Mouse (Mus musculus) midbrain, embryonic 14.5 days (tissue): Measurements from ENCODE around the gene Tmem176b. TPM values are rescaled to one million over a fixed set of nuclear protein-coding genes. Genes with fewer than 3 reads are reported as not detected.
"Not testable (repeated sequence)": the region's sequence is repeated elsewhere in the genome, so short reads cannot be mapped to it uniquely, and the experiment has no call there.

Experiments used
- ATAC-seq: fragments of 200-750 bp; cut with Nextera tagmentation; 2 replicates; pipeline ENCODE4 v1.8.0; 2017; ENCODE audit warnings: moderate number of reproducible peaks, moderate library complexity; ENCODE audit not compliant: low FRiP score, low TSS enrichment
- DNase-seq: peaks from one replicate; pipeline ENCODE4 v3.0.0-alpha.2; 2015
- H3K27ac ChIP-seq: fragments of 300-500 bp; sonication (generic); replicated peaks from 2 replicates; pipeline ENCODE4 v1.5.1; 2014; ENCODE audit warnings: mild to moderate bottlenecking, low read depth, low read length, moderate library complexity
- H3K27me3 ChIP-seq: fragments of 300-500 bp; sonication (generic); 2 replicates; pipeline ENCODE4 v1.6.1; 2014; ENCODE audit warnings: low read length, control low read depth, mixed read lengths; ENCODE audit not compliant: control insufficient read depth, insufficient read depth
- H3K36me3 ChIP-seq: fragments of 300-500 bp; sonication (generic); 2 replicates; pipeline ENCODE4 v1.6.1; 2014; ENCODE audit warnings: low read length, control low read depth; ENCODE audit not compliant: control insufficient read depth, insufficient read depth
- H3K4me1 ChIP-seq: fragments of 300-500 bp; sonication (generic); 2 replicates; pipeline ENCODE4 v1.6.1; 2014; ENCODE audit warnings: mild to moderate bottlenecking, antibody characterized with exemption, low read length, control low read depth; ENCODE audit not compliant: control insufficient read depth, insufficient read depth
- H3K4me2 ChIP-seq: fragments of 300-500 bp; sonication (generic); 2 replicates; pipeline ENCODE4 v1.6.1; 2014; ENCODE audit warnings: mild to moderate bottlenecking, low read length, moderate library complexity
- H3K4me3 ChIP-seq: fragments of 300-500 bp; sonication (generic); replicated peaks from 2 replicates; pipeline ENCODE4 v1.5.1; 2014; ENCODE audit warnings: low read depth, low read length
- H3K9ac ChIP-seq: fragments of 300-500 bp; sonication (generic); replicated peaks from 2 replicates; pipeline ENCODE4 v1.6.1; 2014; ENCODE audit warnings: mild to moderate bottlenecking, low read length, moderate library complexity
- H3K9me3 ChIP-seq: fragments of 300-500 bp; sonication (generic); 2 replicates; pipeline ENCODE4 v1.6.1; 2016; ENCODE audit warnings: low read length, control low read depth, mixed read lengths; ENCODE audit not compliant: control insufficient read depth
- WGBS: fragments of 180-500 bp; shearing (Covaris S2); extraction: QIAGEN DNeasy Blood & Tissue Kit; methylation state at CpG from one replicate; pipeline ENCODE4 v1.1.7; 2014; 5-methylcytosine and 5-hydroxymethylcytosine counted together
- polyA plus RNA-seq: library from polyadenylated mRNA; unstranded; fragments of >200 nt; fragmentation: Nextera tagmentation; extraction: Ambion mirVana; gene quantifications from 2 replicates; pipeline ENCODE4 v1.2.1, GENCODE M21; 2014

Tmem176b gene
- polyA plus RNA-seq, 1 experiment from 2014 or later: 96.7 TPM

DNA sequence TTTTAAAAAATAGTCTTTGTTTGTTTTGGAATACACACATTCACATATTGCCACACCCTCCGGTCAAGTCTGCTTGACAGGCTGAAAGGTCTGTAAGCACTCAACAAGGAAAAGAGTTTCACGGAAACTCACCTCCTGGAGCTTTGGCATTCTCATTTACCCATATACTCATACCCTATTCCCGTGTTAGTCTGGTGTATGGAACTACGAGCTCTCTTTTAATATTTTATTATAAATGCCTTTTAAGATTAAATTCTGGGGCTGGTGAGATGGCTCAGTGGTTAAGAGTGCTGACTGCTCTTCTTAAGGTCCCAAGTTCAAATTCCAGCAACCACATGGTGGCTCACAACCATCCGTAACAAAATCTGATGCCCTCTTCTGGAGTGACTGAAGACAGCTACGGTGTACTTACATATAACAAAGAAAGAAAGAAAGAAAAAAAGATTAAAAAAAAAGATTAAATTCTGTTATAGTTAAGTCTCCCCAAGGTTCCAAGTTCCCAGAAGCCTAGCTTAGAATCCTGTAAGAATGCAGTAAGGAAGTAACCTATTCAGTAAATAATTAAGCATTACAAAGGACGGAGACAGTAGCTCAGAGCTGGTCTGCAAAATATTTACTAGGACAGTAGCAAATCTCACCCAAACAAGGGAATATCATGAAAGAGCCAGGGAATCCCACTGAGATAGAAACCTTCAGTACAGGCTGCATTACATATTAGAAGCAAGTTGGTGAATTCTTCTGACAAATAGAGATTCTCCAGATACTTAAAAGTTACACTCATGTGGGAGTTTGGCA is 19.1 kb downstream of the Tmem176b start:
- H3K27ac ChIP-seq, H3K36me3 ChIP-seq, H3K9me3 ChIP-seq, ATAC-seq, H3K4me3 ChIP-seq, H3K27me3 ChIP-seq, H3K9ac ChIP-seq, DNase-seq, H3K4me2 ChIP-seq, H3K4me1 ChIP-seq: not testable (repeated sequence)
- WGBS: 87% methylated on average over 7 of the region's 7 CpGs

GRCm38 (mm10) chr6:48817815-48818214 is 23.5 kb downstream of the Tmem176b start:
- ATAC-seq (no peak), DNase-seq (peak; percentile 94)
- no peaks in the 10 kb centered on the region for H3K36me3 ChIP-seq
- no peaks in the 10 kb centered on the region for H3K9me3 ChIP-seq
- H3K27me3 ChIP-seq: no peaks in the 10 kb centered on the region
- no peaks in the 10 kb centered on the region for H3K4me1 ChIP-seq
- no peak overlapping the region for H3K9ac ChIP-seq
- H3K4me3 ChIP-seq: no peak overlapping the region
- 6% methylated on average over 6 of the region's 6 CpGs for WGBS
- no peak overlapping the region for H3K27ac ChIP-seq
- no peak overlapping the region for H3K4me2 ChIP-seq

DNA sequence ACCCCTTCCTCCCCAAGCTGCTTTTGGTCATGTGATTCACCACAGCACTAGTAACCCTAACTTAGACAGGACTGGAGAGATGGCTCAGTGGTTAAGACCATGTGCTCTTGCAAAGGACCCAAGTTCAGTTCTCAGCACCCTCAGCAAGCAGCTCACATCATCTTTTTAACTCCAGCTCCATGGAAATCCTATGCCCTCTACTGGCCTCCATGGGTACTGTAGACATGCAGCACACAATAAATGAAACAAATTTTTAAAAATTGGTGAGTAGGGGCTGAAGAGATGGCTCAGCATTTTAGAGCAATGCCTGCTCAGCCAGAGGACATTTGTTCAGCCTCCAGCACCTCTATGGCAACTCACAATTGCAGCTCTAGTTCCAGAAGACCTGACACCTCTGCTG is 26.3 kb downstream of the Tmem176b start:
- no peaks in the 10 kb centered on the region for H3K4me1 ChIP-seq
- no peak overlapping the region for H3K9ac ChIP-seq
- H3K9me3 ChIP-seq: no peaks in the 10 kb centered on the region
- DNase-seq: no peak
- H3K4me2 ChIP-seq: no peak overlapping the region
- no peaks in the 10 kb centered on the region for H3K27me3 ChIP-seq
- no peak for ATAC-seq
- no peak overlapping the region for H3K27ac ChIP-seq
- no peak overlapping the region for H3K4me3 ChIP-seq
- no peaks in the 10 kb centered on the region for H3K36me3 ChIP-seq

DNA sequence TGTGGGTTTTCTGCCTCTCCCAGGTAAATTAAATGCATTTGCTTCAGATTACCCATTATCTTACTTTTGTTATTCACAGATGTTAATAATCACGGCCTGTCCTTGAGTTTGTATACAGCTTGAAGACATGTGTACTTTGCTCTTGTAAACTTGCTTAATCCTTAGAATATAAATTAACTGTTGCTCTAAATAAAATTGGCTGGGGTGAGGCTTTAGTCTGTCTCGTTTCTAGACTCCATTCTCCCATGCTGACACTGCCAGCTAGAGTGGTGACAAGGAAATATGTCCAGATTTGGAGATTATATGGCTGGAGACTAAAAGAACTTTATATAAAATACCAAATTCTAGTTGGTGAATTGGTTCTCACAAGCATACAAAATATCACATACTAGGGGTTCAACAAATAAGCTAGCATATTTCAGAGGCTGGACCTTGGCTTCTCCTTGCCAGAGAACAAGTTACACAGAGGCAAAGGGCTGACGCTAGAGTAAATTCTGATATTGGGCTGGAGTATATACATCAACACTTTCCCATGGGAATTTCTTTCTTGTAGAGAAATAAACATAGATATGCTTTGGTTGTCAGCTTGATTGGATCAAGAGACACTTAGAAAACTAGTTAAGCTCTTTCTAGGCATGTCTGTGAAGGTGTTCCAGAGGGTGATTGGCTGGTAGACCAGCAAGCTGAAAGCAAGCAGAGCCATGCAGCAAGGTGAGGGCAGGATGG is 31.6 kb downstream of the Tmem176b start:
- H3K36me3 ChIP-seq: no peaks in the 10 kb centered on the region
- 75% methylated on average over 3 of the region's 3 CpGs for WGBS
- ATAC-seq: no peak

GRCm38 (mm10) chr6:48806746-48807145 is 34.5 kb downstream of the Tmem176b start:
- H3K4me3 ChIP-seq: no peak overlapping the region
- no peak overlapping the region for H3K9ac ChIP-seq
- DNase-seq (no peak), ATAC-seq (no peak)
- H3K27ac ChIP-seq: no peak overlapping the region
- H3K4me2 ChIP-seq: no peak overlapping the region
- no peaks in the 10 kb centered on the region for H3K9me3 ChIP-seq
- WGBS: 91% methylated on average over 3 of the region's 3 CpGs
- H3K36me3 ChIP-seq: no peaks in the 10 kb centered on the region
- no peaks in the 10 kb centered on the region for H3K27me3 ChIP-seq
- no peaks in the 10 kb centered on the region for H3K4me1 ChIP-seq

More for the DNA sequence above, 31.6 kb downstream of the Tmem176b start:
- H3K4me2 ChIP-seq: no peak overlapping the region
- no peaks in the 10 kb centered on the region for H3K27me3 ChIP-seq
- no peak for DNase-seq
- H3K9ac ChIP-seq: no peak overlapping the region
- H3K4me1 ChIP-seq: no peaks in the 10 kb centered on the region
- H3K9me3 ChIP-seq: no peaks in the 10 kb centered on the region
- no peak overlapping the region for H3K27ac ChIP-seq
- no peak overlapping the region for H3K4me3 ChIP-seq

DNA sequence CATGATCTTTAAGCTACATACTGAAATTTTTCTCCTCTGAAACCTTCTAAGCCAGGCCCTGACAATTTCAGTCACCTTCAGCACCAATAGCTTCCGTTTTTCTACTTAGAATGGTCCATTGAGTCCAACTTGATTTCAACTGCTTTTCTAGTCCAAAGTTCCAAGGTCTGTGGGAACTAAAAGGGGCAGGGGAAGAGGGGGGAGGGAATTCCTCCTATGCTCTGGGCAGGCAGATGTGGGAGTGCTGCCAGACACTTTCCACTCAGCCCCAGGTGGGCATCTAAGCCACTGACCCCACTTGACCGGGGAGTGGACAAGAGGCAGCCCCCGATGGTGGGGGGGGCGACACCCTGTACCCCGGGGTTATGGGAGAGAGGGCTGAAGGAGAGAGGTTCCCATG is 37.0 kb downstream of the Tmem176b start:
- H3K4me3 ChIP-seq: no peak overlapping the region
- 85% methylated on average over 5 of the region's 5 CpGs for WGBS
- no peak overlapping the region for H3K27ac ChIP-seq
- H3K9ac ChIP-seq: no peak overlapping the region
- H3K36me3 ChIP-seq: no peaks in the 10 kb centered on the region
- ATAC-seq (no peak), DNase-seq (no peak)
- H3K4me2 ChIP-seq: no peak overlapping the region
- no peaks in the 10 kb centered on the region for H3K4me1 ChIP-seq
- H3K27me3 ChIP-seq: no peaks in the 10 kb centered on the region
- no peaks in the 10 kb centered on the region for H3K9me3 ChIP-seq

GRCm38 (mm10) chr6:48803406-48804051 is 37.8 kb downstream of the Tmem176b start:
- Histone ChIP-seq H3K27ac (no peak overlapping the region), H3K4me1 (no peaks in the 10 kb centered on the region), H3K27me3 (no peaks in the 10 kb centered on the region), H3K4me3 (no peak overlapping the region), H3K9me3 (no peaks in the 10 kb centered on the region), H3K4me2 (no peak overlapping the region), H3K9ac (no peak overlapping the region), H3K36me3 (no peaks in the 10 kb centered on the region)
- no peak for DNase-seq
- no peak for ATAC-seq

GRCm38 (mm10) chr6:48801897-48802296 is 39.4 kb downstream of the Tmem176b start:
- ATAC-seq: no peak
- WGBS: 85% methylated on average over 1 of the region's 1 CpGs

More at GRCm38 (mm10) chr6:48801897-48802296, 39.4 kb downstream of the Tmem176b start:
- Histone ChIP-seq H3K27ac (no peak overlapping the region), H3K4me3 (no peak overlapping the region), H3K36me3 (no peaks in the 10 kb centered on the region), H3K9ac (no peak overlapping the region), H3K4me1 (no peaks in the 10 kb centered on the region), H3K4me2 (no peak overlapping the region), H3K27me3 (no peaks in the 10 kb centered on the region), H3K9me3 (no peaks in the 10 kb centered on the region)
- no peak for DNase-seq
